Mouse (Mus musculus) right cerebral cortex, postnatal 10 days (tissue): ENCODE data around the gene Gm38431.
A peak's percentile ranks its signal among the peaks of the same experiment; 100 is the strongest.
"Not testable (repeated sequence)": the region's sequence is repeated elsewhere in the genome, so short reads cannot be mapped to it uniquely, and the experiment has no call there.

Experiments
- DNase-seq, 2 experiments: peaks; one replicate each; pipeline ENCODE4 v3.0.0; 2021; ENCODE audit warnings: low spot score in 2 of 2

Gene Gm38431

DNA sequence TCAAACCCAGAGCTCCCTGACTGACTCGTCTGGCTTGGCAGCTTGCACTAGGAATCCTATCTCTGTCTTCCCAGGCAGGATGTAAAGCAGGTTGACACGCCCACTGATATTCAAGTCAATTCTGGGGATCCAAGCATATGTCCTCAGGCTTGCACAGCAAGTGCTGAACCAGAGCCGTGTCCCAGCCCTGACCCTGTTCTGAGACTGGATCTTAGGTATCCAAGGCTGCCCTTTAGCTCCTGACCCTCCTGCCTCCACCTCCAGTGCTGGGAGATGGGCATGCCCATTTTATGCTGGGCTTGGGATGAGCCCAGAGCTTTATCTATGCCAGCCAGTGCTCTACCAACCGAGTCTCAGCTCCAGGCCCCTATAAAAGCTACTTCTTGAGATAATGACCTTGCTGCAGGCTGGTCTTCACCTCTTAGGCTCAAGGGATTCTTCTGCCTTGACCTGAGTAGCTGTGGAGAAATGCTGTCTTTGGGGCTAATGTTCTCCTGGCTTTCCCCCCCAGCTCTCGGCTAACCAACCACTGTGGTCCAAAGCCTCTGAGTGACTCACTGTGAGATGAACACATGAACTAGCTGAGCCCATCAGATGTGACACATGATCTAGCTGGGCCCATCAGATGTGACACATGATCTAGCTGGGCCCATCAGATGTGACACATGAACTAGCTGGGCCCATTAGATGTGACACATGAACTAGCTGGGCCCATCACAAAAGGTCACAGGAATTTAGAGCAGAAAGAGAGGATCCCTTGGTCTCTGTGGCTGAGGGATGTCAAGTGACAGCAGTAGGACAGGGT, 14.2 kb upstream of the Gm38431 start:
- DNase-seq = no peak

DNA sequence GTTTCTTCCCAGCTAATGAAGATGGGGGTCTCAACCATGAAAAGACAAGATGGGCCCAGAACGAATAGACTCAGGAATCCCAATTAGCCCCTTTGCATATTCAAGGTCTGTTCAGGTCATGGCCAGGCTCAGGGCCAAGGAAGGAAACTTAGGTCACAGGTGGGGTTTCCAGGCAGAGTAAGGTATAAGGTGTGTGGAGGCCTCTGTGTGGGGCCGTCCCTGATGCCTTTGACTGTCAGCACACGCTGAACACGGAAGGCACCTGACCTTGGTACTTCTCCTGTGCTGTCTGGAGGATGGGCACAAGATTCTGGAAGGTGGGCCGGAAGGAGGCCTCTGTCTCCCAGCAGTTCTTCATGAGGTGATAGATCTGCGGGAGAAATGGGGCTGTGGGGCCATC, 13.0 kb upstream of the Gm38431 start:
- no peak for DNase-seq

DNA sequence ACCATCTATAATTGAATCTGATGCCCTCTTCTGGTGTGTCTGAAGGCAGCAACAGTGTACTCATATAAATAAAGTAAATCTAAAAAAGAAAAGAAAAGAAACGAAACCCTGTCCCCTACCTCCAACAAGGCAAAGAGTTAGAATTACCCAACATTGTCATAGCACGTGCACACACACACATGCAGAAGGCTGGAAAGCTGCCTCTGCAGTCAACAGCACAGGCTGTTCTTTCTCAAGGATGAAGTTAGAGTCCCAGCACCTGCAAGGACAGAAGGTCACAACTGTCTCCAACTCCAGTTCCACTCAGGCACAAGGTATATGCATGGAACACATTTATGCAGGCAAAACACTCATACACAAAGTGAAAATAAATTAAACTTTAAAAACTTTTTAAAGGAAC, 10.3 kb upstream of the Gm38431 start:
- no peak for DNase-seq

DNA sequence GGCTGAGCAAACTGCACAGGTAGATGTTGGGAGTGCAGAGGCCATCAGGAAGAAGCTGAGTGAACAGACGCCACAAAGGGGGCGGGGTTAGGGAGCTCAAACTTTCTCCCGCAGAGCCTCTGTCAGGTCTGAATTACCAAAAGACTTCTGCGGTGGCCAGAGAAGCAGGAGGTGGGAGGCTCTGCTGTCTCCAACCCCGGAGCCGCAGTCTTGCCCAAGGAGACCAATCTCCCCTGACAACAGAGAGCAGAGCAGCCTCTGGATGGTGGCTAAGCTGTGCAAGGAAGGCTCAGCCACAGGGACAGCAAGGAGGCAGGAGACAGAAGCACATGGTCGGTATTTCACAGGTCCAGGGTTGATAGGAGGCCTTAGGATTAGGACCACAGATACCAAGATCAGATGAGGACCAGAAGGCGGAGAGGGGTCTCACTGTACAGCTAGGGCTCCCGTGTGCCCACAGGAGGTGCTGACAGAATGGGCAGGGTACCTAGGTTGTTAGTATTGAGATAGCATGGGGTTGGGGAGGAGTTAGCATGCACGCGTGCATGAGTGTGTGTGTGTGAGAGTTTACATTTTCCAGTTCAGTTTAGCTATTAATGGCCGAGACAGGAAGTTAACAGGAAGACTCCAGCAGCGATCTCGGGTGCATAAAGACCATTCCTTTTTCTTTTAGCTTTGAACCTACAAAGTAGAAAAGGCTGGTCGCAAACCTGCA, 8.8 kb upstream of the Gm38431 start:
- no peak for DNase-seq

DNA sequence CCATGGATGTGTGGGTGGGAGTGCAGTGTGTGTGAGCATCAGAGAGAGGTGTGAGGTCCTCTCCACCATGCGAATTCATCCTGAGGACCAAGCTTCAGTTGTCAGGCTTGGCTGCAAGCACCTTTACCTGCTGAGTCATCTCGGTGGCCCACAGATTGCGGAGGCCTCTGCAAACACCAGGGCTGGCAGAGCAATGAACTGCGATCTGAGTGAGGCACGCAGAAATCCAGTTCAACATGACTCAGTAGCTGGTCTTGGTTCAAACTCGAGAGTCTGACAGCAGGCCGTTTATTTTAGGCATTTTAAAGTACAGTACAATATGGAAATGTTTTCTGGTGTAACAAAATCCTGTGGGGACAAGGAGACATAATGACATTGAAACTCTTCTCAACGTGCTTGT, 6.0 kb upstream of the Gm38431 start:
- no peak for DNase-seq

DNA sequence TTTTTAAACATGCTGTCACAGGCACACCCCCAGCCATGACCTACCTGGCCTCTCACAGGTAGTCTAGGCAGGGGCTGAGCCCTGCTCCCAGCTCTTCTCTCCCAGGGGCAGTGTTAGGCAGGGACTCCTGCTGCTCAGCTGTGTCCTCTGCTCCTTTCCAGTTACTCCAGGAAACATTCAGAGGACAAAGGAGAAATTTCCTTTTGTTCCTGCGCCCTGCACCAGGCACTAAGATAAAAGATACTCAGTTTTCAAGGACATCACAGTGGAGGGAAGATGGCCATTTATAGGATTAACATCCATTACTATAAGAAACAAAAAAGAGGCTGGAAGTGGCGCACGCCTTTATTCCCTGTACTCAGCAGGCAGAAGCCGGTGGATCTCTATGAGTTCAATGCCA, 4.2 kb upstream of the Gm38431 start:
- no peak for DNase-seq

DNA sequence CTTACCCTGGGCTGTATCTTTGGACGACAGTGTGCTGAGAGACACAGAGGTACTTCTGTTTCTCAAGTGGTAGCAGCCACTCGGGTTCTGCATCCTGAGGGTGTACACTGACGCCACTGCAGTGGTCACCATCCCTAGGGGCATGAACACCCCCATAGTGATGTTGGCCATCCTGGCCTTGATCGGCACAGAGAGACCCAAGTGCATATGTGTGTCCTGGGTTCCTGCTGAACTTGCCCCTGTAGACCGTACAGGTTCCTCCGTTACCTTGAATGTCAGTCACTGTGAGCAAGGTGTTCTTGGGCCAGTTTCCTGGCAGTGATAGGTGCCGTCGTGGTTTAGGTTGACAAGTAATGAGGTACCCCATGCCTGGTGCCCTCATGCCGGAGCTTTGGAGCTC, 1.6 kb upstream of the Gm38431 start:
- no peak for DNase-seq

DNA sequence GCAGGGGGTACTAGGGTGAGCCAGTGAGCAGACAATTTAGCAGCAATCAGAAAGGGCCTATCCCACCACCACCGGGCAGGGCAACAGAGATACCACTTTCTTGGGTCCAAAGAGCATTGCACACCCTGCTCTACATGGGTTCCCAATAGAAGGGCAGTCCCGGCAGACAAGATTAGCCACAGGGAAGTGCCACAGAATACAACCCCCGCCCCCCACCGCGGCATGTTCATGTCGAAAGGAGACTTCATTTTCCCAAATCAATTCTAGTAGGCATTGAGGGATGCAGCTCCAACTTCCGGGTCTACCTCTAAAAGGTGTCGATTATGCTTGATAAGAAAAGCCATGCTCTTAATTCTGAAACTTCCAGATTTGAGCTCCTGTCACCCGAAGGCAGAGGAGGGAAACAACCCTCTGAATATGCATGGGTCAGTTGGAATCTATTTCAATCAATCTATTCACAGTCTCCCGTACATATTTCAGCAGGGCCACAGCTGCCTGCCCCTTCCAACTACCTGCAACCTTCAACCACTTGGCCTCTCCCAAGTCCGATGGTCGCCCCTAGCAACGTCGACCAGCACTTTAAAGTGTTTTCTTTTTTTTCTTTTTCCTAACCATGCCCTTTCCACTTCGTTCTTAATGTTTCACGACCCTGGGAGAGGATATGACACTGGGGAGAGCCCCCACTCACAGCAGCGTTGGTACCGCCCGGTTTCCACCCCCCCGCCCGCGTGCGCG, 658 bp downstream of the Gm38431 start:
- DNase-seq = no peak

DNA sequence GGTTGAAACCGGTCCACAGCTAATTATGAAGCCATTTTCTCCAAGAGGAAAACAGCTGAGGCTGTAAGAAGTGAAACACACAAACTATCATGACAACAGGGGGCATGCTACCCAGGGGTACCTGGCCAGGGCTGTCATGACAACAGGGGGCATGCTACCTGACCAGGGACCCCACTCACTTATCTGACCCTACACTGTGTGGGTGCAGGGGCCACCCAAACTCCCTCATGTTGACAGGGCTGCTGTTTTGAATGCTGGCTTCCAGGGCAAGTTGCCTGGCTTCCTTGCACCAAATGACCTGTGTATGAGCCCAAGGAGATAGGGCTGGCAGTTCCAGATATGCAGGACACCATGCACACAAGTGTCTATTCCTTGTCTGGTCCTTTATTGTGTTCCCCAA, 1.3 kb downstream of the Gm38431 start:
- DNase-seq = no peak

DNA sequence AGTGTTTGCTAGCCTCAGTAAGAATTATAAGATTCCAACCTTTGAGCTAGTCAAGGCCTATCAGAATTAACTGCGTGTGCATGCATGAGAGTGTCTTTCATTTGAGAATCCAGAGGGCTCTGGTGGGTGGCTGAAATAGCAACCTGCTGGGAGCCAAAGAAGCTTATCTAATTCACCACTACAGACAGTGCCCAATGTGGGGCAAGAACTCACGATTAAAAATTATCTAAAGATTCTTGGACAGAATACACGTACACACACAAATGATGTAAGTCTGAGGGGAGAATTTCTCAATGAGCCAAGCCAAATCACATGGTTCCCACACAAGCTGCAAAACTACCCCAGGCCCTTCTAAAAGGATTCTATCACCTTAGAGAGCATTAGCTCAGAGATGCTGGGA, 8.5 kb downstream of the Gm38431 start:
- DNase-seq = no peak

DNA sequence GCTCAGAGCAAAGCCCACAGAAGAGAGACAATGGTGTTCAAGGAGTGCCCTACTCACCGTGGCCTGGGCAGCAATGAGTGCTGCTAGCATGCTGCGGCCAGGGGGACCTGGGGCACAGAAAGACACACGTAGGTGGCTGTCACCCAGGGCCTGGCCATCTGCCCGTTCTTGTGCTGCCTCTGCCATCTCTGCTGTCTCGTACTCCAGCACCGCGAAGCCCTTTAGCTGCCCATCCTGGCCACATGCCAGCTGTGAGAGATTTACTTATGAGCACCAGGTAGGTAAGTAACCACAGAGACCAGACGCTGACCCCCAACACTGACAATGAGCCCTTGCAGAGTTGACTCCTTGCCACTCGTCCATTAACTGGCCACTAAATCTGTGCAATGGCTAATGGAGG, 10.7 kb downstream of the Gm38431 start:
- no peak for DNase-seq

DNA sequence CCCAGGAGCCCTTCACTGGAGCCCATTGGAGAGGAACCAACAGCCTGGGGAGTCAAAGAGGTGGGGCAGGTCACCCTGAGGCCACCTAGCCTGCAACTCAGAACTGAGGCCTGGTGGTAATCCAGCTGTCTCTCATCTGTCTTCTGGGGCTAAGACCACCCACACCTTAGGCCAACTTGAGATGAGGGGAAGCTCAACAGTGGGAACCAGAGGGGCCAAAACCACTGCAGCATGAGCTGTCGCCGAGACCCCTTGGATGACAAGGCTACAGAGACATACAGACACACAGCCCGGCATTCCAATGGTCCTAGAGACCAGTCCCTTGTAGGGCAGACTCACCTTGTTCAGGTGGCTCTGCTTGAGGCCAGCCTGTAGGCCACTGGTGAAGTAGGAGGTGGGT, 16.2 kb downstream of the Gm38431 start:
- DNase-seq = peak in 1 of 2 experiments; percentile 26

DNA sequence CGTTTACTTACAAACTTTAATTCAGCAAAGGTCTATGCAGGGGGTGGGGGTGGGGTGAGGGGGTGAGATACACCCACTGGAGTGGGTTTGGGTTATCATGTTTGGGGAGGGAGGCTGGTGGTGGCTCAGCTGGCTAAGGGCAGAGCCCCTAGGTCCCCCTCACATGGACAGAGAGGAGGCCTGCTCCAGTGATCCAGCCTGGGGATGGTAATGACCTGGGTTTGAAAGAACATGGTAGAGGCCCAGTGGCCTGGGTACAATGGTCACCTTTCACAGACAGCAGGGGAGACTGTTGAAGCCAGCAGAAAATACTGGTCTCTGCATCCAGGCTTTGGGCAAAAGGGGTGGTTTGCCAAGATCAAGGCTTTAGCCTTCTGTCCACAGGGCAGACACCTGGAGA, 17.6 kb downstream of the Gm38431 start:
- DNase-seq = peak; percentile 16 to 38

DNA sequence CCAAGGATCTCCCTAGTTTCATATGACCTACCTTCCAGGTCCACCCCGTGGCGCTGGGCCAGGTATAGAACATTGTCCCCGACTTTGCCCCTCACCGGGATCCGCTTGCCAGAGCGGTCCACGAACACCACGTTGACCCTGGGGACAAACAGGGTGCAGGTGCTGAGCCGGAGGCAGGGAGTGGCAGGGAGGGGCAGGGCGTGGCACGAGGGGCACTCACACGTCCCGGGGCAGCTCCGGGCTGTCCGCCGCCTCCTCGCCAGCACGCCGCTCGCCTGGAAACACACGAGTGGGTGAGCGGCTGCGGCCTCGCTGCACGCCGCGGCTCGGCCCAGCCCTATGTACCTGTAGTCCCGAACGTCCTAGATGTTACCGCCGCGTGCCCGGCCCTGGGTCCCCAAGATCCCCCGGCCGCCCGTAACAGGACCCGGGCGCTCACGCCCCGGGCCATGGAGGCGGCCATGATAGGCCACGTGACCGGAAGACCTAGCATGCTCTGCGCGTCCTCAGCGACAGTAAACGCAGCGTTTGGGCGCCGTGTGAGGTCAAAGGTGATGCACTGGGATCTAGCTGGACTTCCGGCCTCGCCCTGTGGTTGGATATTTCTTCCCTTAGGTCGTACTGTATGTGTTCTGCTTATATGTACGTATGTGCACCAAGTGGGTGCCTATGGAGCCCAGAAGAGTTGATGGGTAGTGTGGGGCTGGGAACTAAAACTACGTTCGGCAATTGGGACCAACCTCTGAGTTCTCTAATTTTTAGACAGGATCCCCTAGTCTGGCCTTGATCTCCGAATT, 18.6 kb downstream of the Gm38431 start, which contains the start of the genes Gm49373 and Fdx1l:
Gm49373 (minus strand) TSS at position 53 of the 797 bp plus-strand sequence.
Fdx1l (minus strand) TSS at position 571 of the 797 bp plus-strand sequence.
- peak; percentile 96 for DNase-seq

DNA sequence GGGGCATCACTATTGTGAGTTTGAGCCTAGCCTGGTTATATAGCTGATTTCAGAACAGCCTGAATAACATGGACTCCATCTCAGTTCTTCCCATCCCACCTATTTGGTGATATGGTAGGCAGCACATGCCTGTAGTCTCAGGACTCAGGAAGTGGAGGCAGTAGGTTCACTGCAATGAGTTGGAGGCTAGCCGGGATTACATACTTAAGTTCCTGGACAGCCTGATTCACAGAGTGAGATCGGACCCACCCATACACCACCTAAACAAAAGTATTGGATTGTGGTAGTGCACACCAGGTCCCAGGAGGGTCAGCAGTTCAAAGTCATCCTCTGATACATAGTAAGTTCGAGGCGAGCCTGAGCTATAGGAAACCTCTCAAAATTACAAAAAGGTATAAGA, 19.2 kb downstream of the Gm38431 start:
- DNase-seq = no peak

DNA sequence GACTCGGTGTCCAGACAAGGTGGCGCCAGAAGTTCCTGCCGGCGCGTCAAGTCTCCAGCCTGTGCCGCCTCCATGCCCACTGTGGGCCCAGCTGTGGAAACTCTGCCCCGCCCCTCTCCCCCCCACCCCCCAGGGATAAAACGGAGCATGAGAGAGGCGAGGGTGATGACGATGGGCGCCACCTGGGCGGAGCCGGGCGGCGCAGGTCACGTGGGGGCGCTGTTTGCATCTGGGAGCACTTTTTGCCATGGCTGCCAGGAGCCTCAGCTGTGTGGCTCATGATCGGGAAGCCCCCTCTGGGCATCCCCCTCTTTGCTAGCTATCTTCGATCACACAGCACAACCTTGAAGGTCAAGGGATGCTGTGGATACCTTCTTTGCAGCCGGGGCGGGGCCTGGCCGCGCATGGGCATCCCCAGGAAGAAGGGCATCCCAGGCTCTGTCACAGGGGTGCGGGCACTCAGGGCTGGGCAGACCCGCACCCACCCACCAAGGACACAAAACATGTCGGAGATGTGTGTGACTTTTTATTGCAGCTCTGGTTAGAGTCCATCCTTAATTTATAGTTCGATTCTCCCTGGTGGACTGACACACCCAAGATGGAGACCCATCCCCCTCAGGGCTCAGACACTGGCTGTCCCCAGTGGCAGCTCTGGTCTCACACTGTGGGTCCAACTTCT, 24.7 kb downstream of the Gm38431 start, which contains the start of gene Zglp1:
Zglp1 (minus strand) TSS at position 88 of the 679 bp plus-strand sequence.
- DNase-seq = no peak

DNA sequence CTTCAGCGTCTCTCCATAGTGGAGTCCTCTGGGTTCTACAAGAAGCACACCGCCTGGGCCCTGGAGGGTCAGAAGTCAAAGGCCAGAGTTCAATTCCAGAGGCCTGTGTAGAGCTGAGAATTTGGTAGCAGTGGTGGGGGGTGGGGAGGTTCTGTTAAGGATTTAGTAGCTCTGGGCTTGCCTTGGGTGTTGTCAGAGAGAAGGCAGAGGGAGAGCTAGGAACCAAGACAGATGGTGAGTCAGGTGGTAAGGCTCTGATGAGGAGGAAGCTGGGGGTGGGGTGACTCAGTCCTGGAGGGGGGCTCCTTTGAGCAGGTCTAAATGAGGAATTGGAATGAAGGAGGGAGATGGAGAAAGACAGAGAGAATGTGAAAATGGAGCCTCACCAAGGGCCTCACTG, 28.9 kb downstream of the Gm38431 start:
- DNase-seq = peak; percentile 70 to 84

DNA sequence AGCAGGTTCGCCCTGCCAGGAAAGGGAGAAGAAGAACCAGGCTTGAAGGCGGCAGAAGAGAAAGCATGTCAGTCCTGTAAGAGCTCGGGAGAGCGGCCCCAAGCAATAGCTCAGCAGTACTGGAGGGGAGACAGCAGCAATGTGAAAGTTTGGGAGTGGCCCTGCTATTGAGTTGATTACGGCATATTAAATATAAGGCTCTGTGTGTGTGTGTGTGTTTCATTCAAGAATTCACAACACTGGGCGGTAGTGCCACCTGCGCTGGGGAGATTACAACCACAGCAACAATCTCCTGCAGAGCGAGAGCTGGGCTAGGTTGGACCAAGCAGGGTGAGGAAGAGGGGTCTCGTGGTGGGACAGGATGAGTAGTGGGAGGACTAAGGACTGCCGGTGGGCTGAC, 40.2 kb downstream of the Gm38431 start:
- no peak for DNase-seq

DNA sequence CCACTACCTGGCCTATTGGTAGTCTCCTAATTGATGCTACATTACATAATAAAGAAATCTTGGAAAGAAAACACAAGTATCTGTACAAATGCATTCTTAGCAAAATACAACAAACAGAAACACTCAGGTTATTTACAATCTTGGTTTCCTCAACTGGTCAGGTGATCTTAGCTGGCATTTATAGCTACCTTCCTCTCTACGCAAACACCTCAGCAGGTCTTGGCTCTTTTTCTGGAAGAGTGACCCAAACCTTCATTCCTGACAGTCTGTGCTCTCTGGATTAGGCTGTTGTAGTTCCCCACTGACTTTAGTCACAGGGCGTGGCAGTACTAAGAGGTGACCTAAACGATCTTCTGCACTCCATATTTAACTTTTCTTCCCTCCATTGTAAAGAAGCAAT, 46.6 kb downstream of the Gm38431 start:
- no peak for DNase-seq

DNA sequence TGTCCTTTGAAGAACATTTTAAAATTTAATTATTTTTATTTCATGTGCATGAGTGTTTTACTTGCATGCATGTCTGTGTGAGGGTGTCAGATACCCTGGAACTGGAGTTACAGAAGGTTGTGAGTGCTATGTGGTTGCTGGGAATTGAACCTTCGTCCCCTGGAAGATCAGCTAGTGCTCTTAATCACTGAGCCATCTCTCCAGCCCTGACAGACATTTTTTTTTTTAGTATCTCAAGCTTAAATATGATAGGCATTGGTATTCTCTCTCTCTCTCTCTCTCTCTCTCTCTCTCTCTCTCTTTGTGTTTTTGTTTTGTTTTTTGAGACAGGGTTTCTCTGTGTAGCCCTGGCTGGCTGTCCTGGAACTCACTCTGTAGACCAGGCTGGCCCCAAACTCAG, 47.0 kb downstream of the Gm38431 start:
- DNase-seq = not testable (repeated sequence)

DNA sequence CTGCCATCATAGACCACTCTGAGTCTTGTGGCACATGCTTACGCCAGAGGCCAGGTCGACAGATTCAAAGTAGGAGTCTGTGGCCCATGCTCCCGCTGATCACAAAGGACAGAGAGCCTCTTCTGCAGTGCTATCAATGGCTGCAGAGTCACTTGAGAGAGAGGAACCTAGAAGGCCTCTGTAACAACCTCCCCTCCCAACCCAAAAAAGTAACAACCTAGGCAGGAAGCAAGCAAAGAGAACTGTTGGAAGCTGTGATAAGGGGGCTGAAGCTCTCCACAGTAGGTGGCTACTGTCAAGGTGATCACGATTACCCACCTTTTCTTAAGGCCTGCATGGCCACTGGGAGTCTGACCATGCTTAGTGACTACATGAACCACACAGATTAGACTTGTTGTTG, 48.2 kb downstream of the Gm38431 start:
- no peak for DNase-seq
